Mouse (Mus musculus) skeletal muscle tissue, adult 2 months (tissue): ENCODE results near the gene Cd300lb.
"Not testable (repeated sequence)": the region's sequence is repeated elsewhere in the genome, so short reads cannot be mapped to it uniquely, and the experiment has no call there.

Experiments
- DNase-seq: peaks from one replicate; pipeline ENCODE4 v3.0.0-alpha.2; 2012; ENCODE audit warnings: low read depth, low spot score

Cd300lb gene

DNA sequence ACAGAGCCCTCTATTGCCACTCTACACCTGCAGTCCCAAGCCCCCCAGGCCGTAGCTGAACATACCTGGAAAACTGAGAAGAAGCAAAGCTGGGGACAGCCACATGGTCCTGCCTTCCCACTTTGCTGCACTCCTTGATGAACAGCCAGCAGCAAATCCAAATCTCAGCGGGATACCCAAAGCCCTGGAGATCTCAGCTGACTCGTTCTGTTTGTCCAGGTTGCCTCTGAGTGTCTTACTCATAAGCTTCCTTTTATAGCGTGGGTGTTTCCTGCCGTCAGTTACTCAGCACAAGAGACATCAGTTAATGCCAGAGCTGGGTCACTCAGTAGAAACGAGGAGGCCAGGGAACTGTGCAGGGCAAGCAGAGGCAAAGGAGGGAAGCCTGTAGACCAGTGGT, at the start of gene Cd300lb:
TSS of gene Cd300lb (minus strand) at position 243 of the 400 bp plus-strand sequence.
- no peak for DNase-seq

DNA sequence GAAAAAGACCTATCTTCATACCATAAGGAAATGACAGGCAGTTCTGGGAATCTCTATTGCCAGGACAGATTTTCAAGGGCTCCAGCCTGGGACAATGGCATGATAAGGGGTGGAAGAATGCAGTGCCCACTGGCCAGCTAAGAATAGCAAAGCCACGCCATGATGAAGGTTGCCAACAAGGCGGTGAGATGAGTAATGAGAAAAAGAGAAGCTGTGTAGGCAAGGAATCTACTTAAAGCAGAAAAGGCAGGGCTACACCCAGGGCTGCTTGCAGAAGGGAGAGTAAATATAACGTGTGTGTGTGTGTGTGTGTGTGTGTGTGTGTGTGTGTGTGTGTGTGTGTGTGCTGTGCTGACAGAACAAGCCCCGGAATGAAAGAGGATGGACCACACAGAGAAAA, 47.7 kb upstream of the Cd300lb start:
- DNase-seq: no peak

DNA sequence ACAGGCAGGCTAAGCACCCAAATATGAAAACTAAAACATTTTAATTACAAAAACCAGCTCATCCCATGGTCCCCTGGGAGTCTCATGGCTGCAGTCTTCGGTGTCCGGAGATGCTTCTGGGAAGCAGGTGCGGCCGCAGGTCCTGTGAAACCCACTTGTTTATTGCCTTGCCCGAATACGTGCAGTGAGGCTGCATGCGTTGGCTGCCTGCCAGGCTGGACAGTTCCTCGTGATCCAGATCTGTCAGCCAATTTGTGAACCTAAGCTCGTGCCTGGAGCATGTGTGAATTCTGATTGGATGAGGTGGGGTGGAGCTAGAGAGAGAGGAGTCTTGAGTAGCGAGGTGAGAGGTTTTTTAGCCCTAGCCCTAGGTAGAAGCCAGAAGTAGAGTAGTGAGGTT, 38.5 kb upstream of the Cd300lb start:
- DNase-seq: no peak

DNA sequence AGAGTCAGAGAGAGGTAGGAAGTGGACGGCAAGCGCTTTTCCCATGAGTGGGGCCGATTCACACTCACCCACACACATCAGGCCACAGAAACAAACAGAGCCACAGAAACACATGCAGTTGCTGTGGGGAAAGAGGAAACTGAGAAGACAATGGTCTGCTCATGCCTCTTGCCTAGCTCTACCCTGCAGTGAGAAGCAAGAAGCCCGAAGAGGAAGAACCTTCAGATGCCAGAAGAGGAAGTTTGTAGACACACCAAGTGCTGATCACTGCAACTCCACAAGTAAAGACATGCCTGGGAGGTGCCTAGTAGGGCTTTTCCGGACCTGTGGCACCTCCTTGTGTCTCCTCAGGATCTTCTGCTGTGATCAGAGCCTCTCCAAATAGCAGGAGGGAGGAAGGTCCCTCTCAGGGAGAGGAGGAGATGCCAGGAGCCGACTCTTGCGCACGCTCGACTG, 34.6 kb upstream of the Cd300lb start, which contains the start of gene Cd300c:
TSS of gene Cd300c (minus strand) at position 406 of the 456 bp plus-strand sequence.
- DNase-seq: peak; percentile 25

DNA sequence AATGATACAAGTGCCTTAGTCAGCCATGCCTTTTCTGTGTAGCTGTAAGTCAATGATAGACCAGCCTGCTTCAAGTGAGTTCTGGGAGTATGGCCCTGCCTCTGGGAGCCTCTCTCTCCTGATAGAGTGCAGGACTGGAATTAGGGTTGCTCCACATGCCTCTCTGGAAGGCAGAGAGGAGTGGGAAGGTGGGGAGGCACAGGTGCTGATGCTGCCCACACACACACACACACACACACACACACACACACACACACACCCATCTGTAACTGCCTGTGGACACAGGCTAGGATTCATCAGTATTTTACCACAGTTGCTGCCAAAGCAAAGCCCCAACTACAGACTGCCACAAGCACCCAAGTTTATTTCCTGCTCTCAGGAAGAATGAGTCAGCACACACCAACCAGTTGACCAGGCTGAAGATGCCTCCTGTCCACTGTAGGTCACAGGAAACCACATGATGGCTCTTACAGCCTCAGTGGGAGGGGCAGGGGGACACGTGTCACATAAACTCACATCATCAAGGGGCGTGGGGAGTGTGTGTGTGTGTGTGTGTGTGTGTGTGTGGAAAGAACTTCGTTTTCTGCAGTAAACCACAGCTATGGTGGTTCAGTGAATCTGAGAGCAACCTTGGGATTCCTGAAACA, 31.1 kb upstream of the Cd300lb start:
- DNase-seq: peak; percentile 18

DNA sequence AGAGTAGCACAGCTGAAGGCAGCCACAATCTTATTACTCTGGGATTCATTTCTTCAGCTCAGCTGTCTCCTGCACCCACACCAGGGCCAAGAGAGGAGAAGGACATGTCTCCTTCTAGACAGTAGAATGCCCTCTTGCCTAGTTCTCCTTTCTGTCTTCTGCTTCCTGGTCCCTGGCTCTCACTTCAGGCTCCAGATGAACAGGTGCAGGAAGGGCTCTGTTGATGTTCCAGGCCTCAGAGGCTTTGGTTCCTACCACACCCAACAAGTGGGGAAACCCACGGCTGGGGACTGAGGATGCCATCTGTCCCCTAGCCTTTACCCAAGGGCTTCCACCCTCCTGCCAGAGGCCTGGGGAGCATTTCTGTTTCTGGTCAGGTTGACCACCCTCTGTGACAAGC, 26.2 kb upstream of the Cd300lb start:
- DNase-seq: peak; percentile 5

DNA sequence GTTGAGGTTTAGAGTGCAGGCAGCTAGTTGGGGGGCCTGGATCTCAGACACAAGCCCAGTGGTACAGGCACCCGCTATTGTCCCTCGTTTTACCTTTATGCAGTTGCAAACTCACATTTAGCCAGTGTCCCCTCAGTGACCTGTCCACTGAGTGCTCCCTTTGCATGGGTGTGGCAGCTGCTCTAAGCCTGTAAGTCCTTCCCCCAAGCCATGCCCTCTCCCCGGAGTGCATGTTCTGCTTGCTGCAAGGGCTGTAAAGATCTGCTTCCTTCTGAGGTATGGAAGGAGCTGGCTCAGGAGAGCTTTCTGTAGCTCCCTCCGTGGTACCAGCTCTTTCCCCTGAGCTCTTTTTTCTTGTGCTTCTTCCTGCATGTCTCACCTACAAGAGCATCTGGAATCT, 595 bp downstream of the Cd300lb start:
- DNase-seq: no peak

DNA sequence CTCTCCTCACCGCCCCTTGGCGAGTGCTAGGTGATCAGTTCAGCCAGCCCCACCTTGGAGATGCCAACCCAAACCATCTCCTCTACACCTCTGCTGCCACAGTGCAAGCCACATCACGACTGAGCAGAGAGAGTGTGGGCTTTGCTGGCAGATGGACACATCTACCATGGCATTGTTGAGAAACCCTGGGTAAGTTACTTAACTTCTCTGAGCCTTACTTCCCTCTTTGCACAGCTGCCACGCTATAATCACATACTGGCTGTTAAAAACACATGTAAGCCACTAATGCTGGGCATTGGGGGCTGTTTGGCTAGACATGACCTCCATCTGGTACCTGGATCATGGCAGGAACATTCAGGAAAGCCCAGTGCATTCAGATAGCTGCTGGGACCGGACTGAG, 3.1 kb downstream of the Cd300lb start:
- DNase-seq: no peak

DNA sequence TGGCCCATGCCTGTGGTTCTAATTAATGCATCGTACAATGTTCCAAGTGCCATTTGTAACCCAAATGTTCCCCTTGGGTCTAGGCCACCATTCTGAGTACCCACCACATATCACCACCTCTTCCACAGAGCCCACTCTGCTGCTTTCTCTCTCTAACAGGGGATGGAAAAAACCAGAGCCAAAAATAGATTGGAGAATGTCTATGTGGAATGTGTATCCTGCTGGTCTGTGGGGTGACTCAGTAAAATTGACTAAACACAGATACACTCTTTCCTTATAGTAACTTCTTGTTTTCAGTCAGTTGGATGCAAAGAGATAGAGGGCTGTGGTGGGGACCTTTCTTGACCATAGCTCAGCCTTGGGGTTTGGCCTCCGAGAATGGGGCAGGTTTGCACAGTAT, 4.6 kb downstream of the Cd300lb start:
- no peak for DNase-seq

DNA sequence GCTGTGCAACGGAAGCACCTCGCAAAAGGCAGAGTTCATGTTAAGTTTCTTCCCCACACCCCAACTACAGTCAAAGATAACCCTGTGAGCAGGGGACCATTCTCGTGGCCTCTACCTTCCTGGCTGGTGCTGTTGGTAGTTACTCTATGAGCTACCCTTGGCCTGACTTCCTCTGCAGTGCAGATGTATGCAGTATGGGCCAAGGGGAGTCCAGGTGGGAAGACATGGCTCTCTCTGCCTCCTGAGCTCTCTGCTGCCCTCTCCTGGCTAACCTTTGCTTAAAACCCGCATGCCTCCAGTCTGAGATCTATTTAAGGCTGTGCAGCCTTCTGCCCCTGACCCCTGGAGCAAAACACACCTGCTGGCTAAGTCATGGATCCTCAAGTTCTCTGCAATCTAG, 10.2 kb downstream of the Cd300lb start:
- no peak for DNase-seq

DNA sequence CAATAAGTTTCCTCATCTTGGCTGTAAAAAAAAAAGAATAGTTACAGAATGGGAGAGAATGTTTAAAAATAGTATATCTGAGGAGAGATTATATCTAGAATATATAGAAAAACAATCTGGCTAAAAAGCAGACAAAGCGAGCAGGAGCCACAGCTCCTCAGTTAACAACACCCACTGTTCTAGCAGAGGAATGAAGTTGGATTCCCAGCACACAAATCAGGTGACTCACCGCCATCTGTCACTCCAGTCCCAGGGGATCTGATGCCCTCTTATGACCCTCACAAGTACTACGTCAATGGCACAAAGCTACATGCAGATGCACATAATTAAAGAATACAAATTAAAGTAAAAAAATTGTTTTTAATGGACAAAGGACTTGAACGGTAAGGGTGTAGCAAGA, 11.7 kb downstream of the Cd300lb start:
- DNase-seq: no peak

DNA sequence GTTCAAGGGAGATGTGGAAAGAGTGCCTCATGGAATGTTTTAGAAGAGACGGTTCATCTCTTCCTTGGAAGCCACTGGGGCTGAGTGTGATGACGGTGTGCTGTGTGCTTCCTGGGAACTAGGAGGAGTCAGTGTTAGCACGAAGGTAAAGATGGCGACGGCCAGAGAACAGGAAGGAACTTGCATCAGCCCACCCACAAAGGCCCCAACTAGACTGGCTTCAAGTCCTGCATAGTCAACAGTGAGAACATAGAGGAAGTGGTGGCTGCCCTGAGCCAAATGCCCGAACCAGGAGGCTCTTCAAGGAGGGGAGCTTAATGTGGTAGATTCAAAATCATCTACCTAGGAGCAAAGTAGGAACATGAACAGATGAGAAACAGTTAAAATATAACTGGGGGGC, 17.1 kb downstream of the Cd300lb start:
- DNase-seq: no peak

DNA sequence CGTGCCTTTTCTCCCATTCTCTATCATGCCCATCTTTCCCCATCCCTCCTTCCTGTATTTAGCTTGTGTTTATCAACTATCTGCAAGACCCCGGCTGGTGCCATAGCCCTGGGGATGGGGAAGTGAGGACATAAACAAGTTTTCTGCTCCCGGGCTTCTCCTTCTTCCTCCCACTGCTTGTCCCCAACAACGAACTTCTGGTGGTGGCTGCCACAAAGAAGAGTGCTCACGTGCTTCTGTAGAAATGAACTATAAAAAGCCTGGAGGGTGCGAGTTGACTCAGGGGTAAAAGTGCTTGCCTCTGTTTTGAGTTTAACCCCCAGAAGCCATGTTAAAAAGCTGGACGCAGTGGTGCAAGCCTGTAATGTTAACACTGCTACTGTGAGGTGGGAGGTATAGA, 19.2 kb downstream of the Cd300lb start:
- no peak for DNase-seq

DNA sequence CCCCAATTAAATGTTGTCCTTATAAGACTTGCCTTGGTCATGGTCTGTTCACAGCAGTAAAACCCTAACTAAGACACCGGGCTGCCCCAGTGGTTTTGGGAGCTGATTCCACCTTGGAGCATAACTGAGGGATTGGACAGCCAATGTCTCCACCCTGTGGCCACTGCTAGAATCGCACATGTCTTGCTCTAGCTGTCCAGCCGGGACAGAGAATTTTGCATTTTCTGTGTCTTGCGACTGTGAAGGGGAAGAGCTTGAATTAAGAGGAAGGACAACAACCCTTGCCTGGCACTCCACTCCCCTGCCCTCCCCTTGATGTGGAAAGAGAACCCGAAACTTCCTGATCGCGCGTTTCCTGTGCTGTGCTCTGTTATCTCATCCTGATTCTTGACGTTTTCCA, 21.3 kb downstream of the Cd300lb start:
- DNase-seq: peak; percentile 65

DNA sequence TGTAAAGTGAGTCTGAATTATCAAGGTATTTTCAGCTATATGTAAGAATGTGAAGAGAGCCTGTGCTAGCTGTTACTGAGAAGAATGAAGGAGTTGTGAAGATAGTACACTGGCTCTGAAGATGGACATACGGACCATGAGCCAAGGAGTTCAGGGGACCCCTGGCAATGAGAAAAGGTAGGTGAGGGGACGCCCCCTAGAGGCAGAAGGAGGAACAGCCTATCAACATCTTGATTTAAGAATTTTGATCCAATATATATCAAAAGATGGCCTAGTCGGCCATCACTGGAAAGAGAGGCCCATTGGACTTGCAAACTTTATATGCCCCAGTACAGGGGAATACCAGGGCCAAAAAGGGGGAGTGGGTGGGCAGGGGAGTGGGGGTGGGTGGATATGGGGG, 24.6 kb downstream of the Cd300lb start:
- DNase-seq: not testable (repeated sequence)

DNA sequence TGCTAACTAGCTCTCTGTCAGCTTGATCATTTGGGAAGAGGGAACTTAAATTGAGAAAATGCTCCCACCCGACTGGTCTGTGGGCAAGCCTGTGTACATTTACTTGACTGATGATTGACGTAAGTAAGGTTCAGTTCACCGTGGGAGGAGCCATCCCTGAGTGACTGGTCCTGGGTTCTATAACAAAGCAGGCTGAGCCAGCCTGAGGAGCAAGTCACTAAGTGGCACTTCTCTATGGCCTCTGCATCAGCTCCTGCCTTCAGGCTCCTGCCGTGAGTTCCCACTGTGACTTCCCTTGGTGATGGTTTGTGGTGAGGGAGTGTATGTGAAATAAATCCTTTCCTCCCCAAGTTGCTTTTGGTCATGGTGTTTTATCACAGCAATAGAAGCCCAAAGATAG, 26.1 kb downstream of the Cd300lb start:
- no peak for DNase-seq

DNA sequence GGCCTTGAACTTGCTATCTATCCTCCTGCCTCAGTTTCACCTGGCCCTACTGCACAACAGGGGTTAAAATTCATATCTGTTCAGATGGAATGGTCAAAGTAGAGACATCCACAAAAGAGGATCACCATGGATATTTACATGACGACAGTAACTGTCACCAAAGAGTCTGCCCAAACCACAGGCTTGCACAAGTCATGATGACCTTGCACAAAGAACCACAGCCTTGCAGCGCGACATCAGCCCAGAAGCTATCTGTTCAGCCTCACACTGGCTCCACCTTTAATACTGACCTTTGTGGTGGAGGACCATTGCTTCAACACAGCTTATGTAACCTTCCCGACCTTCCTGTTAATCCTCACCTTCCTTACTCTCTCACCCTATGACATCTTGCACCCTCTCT, 26.6 kb downstream of the Cd300lb start:
- peak; percentile 22 for DNase-seq

DNA sequence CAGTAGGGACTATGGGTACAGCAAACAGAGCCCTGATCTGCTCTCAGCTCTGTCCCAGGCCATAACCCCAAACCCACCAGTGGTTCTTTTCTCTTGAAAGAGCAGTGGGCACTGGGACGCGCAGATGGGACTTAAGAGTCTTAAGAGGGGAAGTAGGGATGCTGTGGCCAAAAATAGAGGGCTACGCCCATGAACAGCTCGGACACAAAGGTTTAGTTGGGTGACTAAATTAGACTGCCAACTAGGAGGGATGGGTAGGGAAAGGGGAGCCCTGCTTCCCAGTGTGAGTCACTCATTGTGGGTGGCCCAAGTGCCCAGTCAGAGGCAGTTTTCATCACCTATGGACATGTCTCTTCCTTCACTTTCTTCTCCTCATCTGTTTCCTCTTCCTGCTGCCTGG, 31.0 kb downstream of the Cd300lb start:
- DNase-seq: no peak

DNA sequence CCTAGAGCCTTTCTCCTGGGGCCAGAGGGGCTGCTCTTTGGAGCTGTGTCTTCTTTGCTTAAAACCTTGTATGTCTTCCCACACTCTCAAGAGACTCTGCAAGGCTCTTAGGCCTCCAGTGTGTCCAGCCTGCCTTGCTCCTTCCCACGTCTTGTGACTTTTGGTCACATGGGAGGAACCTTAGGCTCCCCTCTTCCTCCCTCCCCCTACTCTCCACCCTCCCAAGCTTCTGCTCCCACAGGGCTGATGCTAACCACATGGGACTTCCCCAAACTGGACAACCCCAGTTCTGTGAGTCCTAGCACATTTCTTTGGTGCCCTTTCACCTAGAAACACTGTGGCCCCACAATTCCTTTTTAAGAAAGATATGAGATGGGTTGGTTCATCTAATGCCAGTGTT, 36.2 kb downstream of the Cd300lb start:
- peak; percentile 65 for DNase-seq

DNA sequence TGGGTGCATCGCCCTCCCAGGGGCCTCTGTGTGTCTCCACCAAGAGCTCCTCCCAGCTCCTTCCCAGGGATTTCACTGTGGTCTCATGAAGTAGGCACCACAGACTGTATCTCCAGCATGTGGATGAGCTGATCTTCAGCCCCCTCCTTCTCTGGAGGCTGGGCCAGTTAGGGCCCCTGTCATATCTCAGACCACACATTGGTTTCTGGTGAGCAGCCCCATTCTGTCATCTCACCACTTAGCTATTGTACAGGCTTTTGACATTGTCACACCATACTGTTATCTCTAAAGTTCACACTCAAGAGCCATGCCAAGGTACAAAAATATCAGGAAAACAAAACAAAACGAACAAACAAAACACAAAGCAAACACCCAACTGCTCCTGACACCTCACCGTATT, 38.1 kb downstream of the Cd300lb start:
- DNase-seq: no peak

DNA sequence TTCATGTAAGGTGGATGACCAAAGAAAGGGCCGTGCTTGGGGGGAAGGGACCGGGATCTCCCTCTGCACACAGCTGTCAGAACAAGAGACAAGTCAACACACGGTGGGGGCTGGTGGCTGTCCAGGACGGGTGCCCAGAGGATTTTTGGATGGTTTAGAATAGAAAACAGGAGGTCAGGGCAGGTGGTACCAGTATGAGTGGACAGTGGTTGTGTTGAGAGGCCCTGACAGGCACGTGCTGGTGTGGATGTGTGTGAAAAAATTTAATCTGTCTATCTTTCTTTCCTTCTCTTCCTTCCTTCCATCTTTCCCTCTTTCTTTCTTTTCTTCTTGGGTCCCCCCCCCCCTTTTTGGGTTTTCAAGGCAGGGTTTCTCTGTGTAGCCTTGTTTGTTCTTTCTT, 43.6 kb downstream of the Cd300lb start:
- DNase-seq: no peak

DNA sequence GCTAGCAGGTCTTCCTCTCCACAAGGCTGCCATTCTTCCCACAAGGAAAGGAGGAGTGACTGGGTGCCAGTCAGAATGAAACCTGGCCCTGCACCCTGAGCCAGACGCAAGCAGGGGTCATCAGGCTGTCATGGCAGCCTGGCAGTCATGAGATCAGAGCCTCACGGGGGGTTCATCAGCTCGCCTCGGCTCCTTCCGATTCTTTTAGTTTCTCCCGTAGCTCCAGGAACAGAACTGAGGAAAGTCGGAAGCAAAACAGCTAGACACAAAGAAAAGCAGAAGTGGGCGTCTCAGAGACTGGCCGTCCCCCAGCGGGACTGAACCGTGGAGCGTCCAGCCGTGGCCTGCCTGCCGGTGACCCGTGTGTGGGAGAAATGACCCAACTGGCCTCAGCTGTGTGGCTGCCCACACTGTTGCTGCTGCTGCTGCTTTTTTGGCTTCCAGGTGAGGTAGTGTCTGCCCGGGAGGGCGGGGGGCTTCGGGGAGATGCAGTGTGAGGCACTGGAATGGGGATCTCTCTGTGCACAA, 44.1 kb downstream of the Cd300lb start, which contains the start of gene Cd300a:
TSS of gene Cd300a (plus strand) at position 51 of the 528 bp plus-strand sequence.
- DNase-seq: no peak

DNA sequence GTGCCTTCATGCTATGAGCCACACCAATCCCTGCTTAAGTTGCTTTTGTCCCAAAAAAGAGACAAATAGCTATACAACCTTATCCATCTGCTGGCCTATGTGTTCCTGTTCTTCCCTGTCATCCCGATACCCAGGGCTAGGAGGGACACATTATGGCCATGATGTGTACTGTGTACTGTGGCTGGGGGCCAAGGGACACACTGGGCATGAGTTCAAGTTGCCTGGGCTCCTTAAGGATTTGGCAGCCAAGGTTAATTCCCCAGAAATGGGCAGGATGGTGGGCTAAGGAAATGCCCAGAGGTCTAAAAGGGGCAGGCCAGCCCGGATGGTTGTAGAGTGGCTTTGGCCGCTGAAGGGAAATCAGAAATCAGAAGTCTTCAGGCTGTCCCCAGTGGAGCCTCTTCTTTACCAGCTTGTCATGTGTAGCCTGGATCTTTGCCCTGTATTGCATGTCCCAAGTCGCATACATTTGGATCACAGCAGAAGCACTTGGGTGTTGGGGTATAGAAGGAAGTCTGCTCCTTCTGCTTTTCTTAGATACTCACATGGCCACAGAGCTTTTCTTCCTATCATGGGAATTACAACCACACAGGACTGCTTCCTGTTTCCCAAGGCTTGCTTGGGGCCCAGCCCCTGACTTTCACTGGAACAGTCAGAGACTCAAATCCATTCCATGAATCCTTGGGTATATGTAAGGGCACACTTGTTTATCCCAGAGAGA, 49.6 kb downstream of the Cd300lb start:
- DNase-seq: no peak
